9 mouse cellular contexts compared by ENCODE assay signal in genomic region chr12:73598241-73598640, GRCm38 (mm10). TPM values are rescaled to one million over a fixed set of nuclear protein-coding genes. Genes with fewer than 3 reads are reported as not detected.
DNase-seq lines count a peak whose midpoint lies in the region; ATAC-seq lines count a peak whose summit lies in the region.
"Had no signal": no experiment of that assay in that cellular context is flagged by ENCODE, and none has a peak within 500 bp of the region (broad histone marks: within the 10 kb centered on the region; RNA-seq: fewer than 3 reads in every experiment).

No protein-coding gene starts in this region.

- no peak overlapping the region for H3K4me2 ChIP-seq in kidney, embryonic 14.5 days (replicated peaks; ENCODE audit: low read depth, low read length)
- H3K4me2 ChIP-seq in midbrain, embryonic 16.5 days (ENCODE audit: low read length), result no peak overlapping the region
- no peak overlapping the region for H3K4me2 ChIP-seq in hindbrain, embryonic 14.5 days (replicated peaks)
- H3K4me2 ChIP-seq: limb, embryonic 13.5 days had no signal

- no peak overlapping the region for H3K4me3 ChIP-seq in kidney, embryonic 14.5 days (ENCODE audit: low read length)
- no peak overlapping the region for H3K4me3 ChIP-seq in midbrain, embryonic 16.5 days (ENCODE audit: low read depth, low read length)
- H3K4me3 ChIP-seq in hindbrain, embryonic 14.5 days (replicated peaks; ENCODE audit: low read length), result no peak overlapping the region
- no peak overlapping the region for H3K4me3 ChIP-seq in heart, embryonic 10.5 days
- H3K4me3 ChIP-seq: limb, embryonic 13.5 days had no signal

- H3K9me3 ChIP-seq in kidney, embryonic 14.5 days (ENCODE audit: control insufficient read depth, low read length), result no peaks in the 10 kb centered on the region
- H3K9me3 ChIP-seq in midbrain, embryonic 16.5 days (replicated peaks; ENCODE audit: control insufficient read depth, low read length, poor library complexity, severe bottlenecking), result no peaks in the 10 kb centered on the region
- H3K9me3 ChIP-seq in hindbrain, embryonic 14.5 days (ENCODE audit: control insufficient read depth, low read length), result no peaks in the 10 kb centered on the region
- no peaks in the 10 kb centered on the region for H3K9me3 ChIP-seq in heart, embryonic 10.5 days
- H3K9me3 ChIP-seq: limb, embryonic 13.5 days had no signal

- no peak for ATAC-seq in kidney, embryonic 14.5 days (ENCODE audit: low FRiP score, low TSS enrichment)
- peak; percentile 58 to 85 for ATAC-seq in hematopoietic stem cell, adult 5-6 weeks (replicated peaks in 1 of 2; ENCODE audit: insufficient read depth in 1 of 2, low FRiP score in 2 of 2, low TSS enrichment in 1 of 2, low read depth in 1 of 2, poor library complexity in 2 of 2, severe bottlenecking in 2 of 2)
- peak; percentile 76 for ATAC-seq in neutrophil, adult 5-6 weeks (ENCODE audit: extremely low read depth, insufficient number of reproducible peaks, low FRiP score, poor library complexity, severe bottlenecking)
- no peak for ATAC-seq in midbrain, embryonic 16.5 days
- ATAC-seq in hindbrain, embryonic 14.5 days (ENCODE audit: low FRiP score), result no peak

- H3K27ac ChIP-seq in kidney, embryonic 14.5 days (ENCODE audit: low read depth, low read length), result no peak overlapping the region
- no peak overlapping the region for H3K27ac ChIP-seq in midbrain, embryonic 16.5 days (ENCODE audit: low read length)
- H3K27ac ChIP-seq in hindbrain, embryonic 14.5 days, result no peak overlapping the region
- H3K27ac ChIP-seq in heart, embryonic 10.5 days, result no peak overlapping the region
- H3K27ac ChIP-seq: limb, embryonic 13.5 days had no signal

- no peak overlapping the region for H3K9ac ChIP-seq in kidney, embryonic 14.5 days (ENCODE audit: low read depth, low read length)
- no peak overlapping the region for H3K9ac ChIP-seq in midbrain, embryonic 16.5 days (ENCODE audit: low read depth, low read length)
- H3K9ac ChIP-seq in hindbrain, embryonic 14.5 days, result no peak overlapping the region
- H3K9ac ChIP-seq: limb, embryonic 13.5 days had no signal

- DNase-seq in kidney, adult 11 months, result peak; percentile 30
- peak; percentile 8 for DNase-seq in NIH3T3 (ENCODE audit: low read depth)
- DNase-seq in hindbrain, embryonic 14.5 days (ENCODE audit: low spot score), result no peak
- no peak for DNase-seq in heart, embryonic 10.5 days (ENCODE audit: low spot score)

- H3K4me1 ChIP-seq in kidney, embryonic 14.5 days (ENCODE audit: control insufficient read depth, insufficient read depth, low read length), result no peaks in the 10 kb centered on the region
- H3K4me1 ChIP-seq in midbrain, embryonic 16.5 days (ENCODE audit: control insufficient read depth, insufficient read depth, low read length), result no peaks in the 10 kb centered on the region
- no peaks in the 10 kb centered on the region for H3K4me1 ChIP-seq in hindbrain, embryonic 14.5 days (replicated peaks; ENCODE audit: control insufficient read depth, insufficient read depth, low read length)
- H3K4me1 ChIP-seq in heart, embryonic 10.5 days, result peaks cover 20% of the 10 kb centered on the region

- no peaks in the 10 kb centered on the region for H3K27me3 ChIP-seq in kidney, embryonic 14.5 days (ENCODE audit: control insufficient read depth, insufficient read depth, low read length)
- H3K27me3 ChIP-seq in midbrain, embryonic 16.5 days (ENCODE audit: control insufficient read depth, insufficient read depth, low read depth, low read length), result no peaks in the 10 kb centered on the region
- H3K27me3 ChIP-seq in hindbrain, embryonic 14.5 days (ENCODE audit: control insufficient read depth, insufficient read depth, low read length), result no peaks in the 10 kb centered on the region
- no peaks in the 10 kb centered on the region for H3K27me3 ChIP-seq in heart, embryonic 10.5 days (ENCODE audit: insufficient read depth, poor library complexity, severe bottlenecking)
- H3K27me3 ChIP-seq: limb, embryonic 13.5 days had no signal

- no peaks in the 10 kb centered on the region for H3K36me3 ChIP-seq in kidney, embryonic 14.5 days (ENCODE audit: control insufficient read depth, insufficient read depth, low read length)
- no peaks in the 10 kb centered on the region for H3K36me3 ChIP-seq in midbrain, embryonic 16.5 days (ENCODE audit: control insufficient read depth, insufficient read depth, low read length)
- H3K36me3 ChIP-seq in hindbrain, embryonic 14.5 days (replicated peaks; ENCODE audit: control insufficient read depth, insufficient read depth), result no peaks in the 10 kb centered on the region
- no peaks in the 10 kb centered on the region for H3K36me3 ChIP-seq in heart, embryonic 10.5 days
- H3K36me3 ChIP-seq: limb, embryonic 13.5 days had no signal

- WGBS in kidney, embryonic 14.5 days, result 40% methylated on average over 6 of the region's 6 CpGs
- WGBS in midbrain, embryonic 16.5 days, result 68% methylated on average over 6 of the region's 6 CpGs
- WGBS in hindbrain, embryonic 14.5 days, result 68% methylated on average over 6 of the region's 6 CpGs
- WGBS in heart, embryonic 10.5 days, result 45% methylated on average over 6 of the region's 6 CpGs

RNA-seq across cellular contexts. Expression of gene Prkch, which starts 13.6 kb away (rescaled TPM):
- 10.7 and 13.2 TPM in 2 replicates for polyA plus RNA-seq in kidney, embryonic 14.5 days (2014; fragmentation: Nextera tagmentation; extraction: Ambion mirVana)
- 36.1 and 42.8 TPM in 2 replicates for total RNA-seq in hematopoietic stem cell, adult 5-6 weeks (2017)
- total RNA-seq in neutrophil, adult 5-6 weeks (2017), result 21.6 and 24.1 TPM in 2 replicates
- polyA plus RNA-seq in midbrain, embryonic 16.5 days (2015; fragmentation: Nextera tagmentation; extraction: Ambion mirVana), result 10.4 and 13.4 TPM in 2 replicates
- polyA plus RNA-seq in hindbrain, embryonic 14.5 days (2014; fragmentation: Nextera tagmentation; extraction: Ambion mirVana), result 9.8 and 9.9 TPM in 2 replicates
- polyA plus RNA-seq in heart, embryonic 10.5 days (2016; fragmentation: Nextera tagmentation; extraction: Ambion mirVana), result 15.8 and 16.9 TPM in 2 replicates

RNA-seq across cellular contexts. Expression of gene Tmem30b, which starts 52.0 kb away (rescaled TPM):
- 5.8 and 9.6 TPM in 2 replicates for polyA plus RNA-seq in kidney, embryonic 14.5 days (2014; fragmentation: Nextera tagmentation; extraction: Ambion mirVana)
- not detected in 2 replicates for total RNA-seq in hematopoietic stem cell, adult 5-6 weeks (2017)
- total RNA-seq in neutrophil, adult 5-6 weeks (2017), result not detected in 2 replicates
- polyA plus RNA-seq in midbrain, embryonic 16.5 days (2015; fragmentation: Nextera tagmentation; extraction: Ambion mirVana), result 0.18 and 0.37 TPM in 2 replicates
- 0.15 and 0.26 TPM in 2 replicates for polyA plus RNA-seq in hindbrain, embryonic 14.5 days (2014; fragmentation: Nextera tagmentation; extraction: Ambion mirVana)
- polyA plus RNA-seq in heart, embryonic 10.5 days (2016; fragmentation: Nextera tagmentation; extraction: Ambion mirVana), result 0.30 and 2.4 TPM in 2 replicates

Comparison
In these comparisons a context has a peak if more than half of its experiments do, and no peak if none do; other contexts are left out.
1. DNase-seq: peak in kidney, adult 11 months (single experiment) and NIH3T3 (single experiment); none in hindbrain, embryonic 14.5 days (single experiment) and heart, embryonic 10.5 days (single experiment).
2. ATAC-seq: peak in hematopoietic stem cell, adult 5-6 weeks (2 of 2) and neutrophil, adult 5-6 weeks (single experiment); none in kidney, embryonic 14.5 days (single experiment), midbrain, embryonic 16.5 days (single experiment) and hindbrain, embryonic 14.5 days (single experiment).